Mouse (Mus musculus): ENCODE measurements around the gene Gal3st2b. TPM values are rescaled to one million over a fixed set of nuclear protein-coding genes. Genes with fewer than 3 reads are reported as not detected.
"Not testable (repeated sequence)": the region's sequence is repeated elsewhere in the genome, so short reads cannot be mapped to it uniquely, and the experiment has no call there.

The Gal3st2b gene
- total RNA-seq (2018; cell fraction: chromatin; rRNA removed), result not detected
- under 1 TPM in 2 of 26 experiments, not detected in 24; 0.04 TPM for total RNA-seq (2018; cell fraction: cytosol; rRNA removed)
- not detected for total RNA-seq (2018; cell fraction: nucleus; rRNA removed)
- not detected in 3 replicates for polyA plus RNA-seq (2018)

DNA sequence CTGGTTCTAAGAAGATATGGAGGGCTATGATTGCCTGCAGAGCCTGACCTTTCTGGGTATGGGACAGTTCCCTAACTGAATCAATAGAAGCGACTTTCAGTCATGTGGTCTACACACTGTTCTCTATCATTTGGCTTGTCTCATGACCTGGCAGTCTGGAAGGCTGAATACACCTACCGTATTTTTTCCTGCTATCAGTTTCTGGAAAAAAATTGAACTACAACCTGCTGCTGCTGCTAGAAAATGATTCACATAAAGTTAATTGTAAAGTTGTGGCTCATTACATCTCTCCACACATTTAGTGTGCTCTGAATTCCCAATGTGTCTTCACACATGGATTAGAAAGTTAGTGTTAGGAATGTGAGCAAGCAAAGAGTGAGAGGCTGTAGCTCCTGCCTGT lies at the start of gene Gal3st2b:
Gene Gal3st2b, plus strand, starts transcription at position 301 of the 400 bp plus-strand sequence.
- H3K79me2 ChIP-seq (ENCODE audit: inconsistent target); H3K36me3 ChIP-seq (ENCODE audit: inconsistent target); H3K4me3 ChIP-seq (ENCODE audit: inconsistent target); H3K27ac ChIP-seq: not testable (repeated sequence)
- 90% methylated on average over 2 of the region's 2 CpGs for WGBS (ENCODE audit: missing documents)

DNA sequence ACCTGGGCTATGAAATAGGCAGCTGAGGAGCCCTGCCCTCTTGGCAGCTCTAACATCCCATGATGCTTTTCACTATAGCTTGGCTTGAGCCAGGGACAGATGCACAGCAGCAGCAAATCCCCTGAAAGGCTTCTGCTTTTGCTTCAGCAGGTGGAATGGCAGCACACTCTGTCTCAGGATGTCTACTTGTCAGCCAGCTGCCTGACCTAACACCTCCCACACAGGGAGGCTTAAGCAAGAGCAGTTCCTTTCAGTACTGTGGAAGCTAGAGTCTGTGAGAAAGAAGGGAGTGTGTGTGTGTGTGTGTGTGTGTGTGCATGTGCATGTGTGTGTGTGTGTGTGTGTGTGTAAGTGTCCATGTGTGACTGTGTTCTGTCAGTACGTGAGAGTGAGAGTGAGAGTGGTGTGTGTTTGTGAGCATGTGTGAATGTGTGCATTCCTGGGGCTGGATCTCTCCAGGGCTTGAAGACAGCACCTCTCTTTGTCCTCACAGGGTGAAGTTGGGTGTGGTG lies 46.5 kb upstream of the Gal3st2b start:
- not testable (repeated sequence) for H3K36me3 ChIP-seq (ENCODE audit: inconsistent target); H3K79me2 ChIP-seq (ENCODE audit: inconsistent target); H3K27ac ChIP-seq; H3K4me3 ChIP-seq (ENCODE audit: inconsistent target)
- no CpG with 5 or more reads among the region's 1 CpGs for WGBS (ENCODE audit: missing documents)

DNA sequence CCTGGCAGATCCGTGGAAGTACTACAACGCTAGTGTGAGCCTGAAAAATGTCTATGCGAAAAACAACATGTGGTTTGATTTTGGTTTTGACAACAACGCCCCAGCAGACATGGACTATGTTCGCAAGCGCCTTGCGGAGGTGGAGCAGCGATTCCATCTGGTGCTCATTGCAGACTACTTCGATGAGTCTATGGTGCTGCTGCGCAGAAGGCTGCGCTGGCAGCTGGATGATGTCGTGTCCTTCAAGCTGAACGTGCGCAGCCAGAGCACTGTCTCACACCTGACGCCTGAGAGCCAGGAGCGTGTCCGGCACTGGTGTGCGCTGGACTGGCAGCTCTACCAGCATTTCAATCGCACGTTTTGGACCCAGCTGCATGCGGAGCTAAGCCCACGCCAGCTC lies 43.7 kb upstream of the Gal3st2b start:
- not testable (repeated sequence) for H3K27ac ChIP-seq; H3K79me2 ChIP-seq (ENCODE audit: inconsistent target); H3K4me3 ChIP-seq (ENCODE audit: inconsistent target); H3K36me3 ChIP-seq (ENCODE audit: inconsistent target)
- no CpG with 5 or more reads among the region's 22 CpGs for WGBS (ENCODE audit: missing documents)

DNA sequence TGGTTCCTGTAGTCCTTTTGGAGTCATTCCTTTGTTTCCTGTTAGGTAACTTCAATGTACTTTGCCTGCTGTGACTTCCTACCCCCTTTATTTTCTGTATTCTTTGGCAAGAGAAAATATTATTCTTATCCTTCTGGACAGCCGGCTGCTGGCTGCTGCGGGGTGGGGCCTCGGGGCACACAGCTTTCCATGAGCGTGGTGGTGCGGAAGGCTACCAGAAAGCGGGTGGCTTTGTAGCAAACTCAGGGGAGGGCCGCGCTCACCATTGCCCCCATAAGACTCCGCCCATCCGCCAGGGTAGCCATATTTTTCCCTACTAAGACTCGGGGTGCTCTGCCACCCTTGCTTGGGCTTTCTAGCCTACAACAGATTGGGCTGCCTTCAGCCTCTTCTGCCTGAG lies 36.3 kb upstream of the Gal3st2b start:
- H3K79me2 ChIP-seq (ENCODE audit: inconsistent target); H3K27ac ChIP-seq; H3K4me3 ChIP-seq (ENCODE audit: inconsistent target); H3K36me3 ChIP-seq (ENCODE audit: inconsistent target): not testable (repeated sequence)
- WGBS (ENCODE audit: missing documents), result no CpG with 5 or more reads among the region's 11 CpGs

DNA sequence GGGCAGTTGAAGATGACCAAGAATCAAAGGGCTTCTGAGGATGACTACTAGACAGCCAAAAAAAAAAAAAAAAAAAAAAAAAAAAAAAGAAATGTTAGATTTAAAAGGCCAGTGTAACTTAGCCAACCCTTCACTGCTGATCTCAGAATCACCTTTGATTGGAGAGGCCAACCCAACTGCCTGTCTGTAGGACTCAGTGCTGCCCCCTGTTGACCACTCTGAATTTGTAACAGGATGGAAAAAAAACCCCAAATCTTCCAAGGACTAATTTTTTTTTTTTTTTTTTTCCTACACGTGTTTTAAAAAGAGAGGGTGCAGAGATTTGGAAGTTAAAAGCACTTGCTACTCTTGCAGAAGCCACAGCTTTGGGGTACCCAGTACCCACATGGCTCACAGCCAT lies 27.2 kb upstream of the Gal3st2b start:
- H3K4me3 ChIP-seq (ENCODE audit: inconsistent target); H3K36me3 ChIP-seq (ENCODE audit: inconsistent target); H3K79me2 ChIP-seq (ENCODE audit: inconsistent target); H3K27ac ChIP-seq: not testable (repeated sequence)
- no CpG with 5 or more reads among the region's 1 CpGs for WGBS (ENCODE audit: missing documents)

DNA sequence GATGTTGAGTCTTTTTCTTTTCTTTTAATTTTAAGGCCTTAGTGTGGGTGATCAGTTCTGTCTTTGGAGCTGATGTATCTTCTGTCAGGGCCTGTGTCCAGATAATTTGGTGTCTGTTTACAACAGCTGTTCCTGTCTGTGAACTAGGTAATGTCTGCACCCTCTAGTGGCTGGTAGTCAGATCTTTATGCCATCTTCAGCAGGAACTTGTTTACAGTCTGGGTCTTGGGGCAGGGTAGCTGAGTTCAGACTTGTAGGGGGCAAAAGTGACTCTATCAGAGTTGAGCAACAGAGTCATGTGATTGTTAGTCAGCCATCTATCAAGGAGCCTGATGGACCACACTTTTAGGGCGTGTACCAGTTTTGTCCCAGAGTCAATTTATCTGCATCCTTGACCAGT lies 20.7 kb upstream of the Gal3st2b start:
- WGBS (ENCODE audit: missing documents), result no CpG with 5 or more reads among the region's 1 CpGs
- H3K4me3 ChIP-seq (ENCODE audit: inconsistent target); H3K36me3 ChIP-seq (ENCODE audit: inconsistent target); H3K27ac ChIP-seq; H3K79me2 ChIP-seq (ENCODE audit: inconsistent target): not testable (repeated sequence)

DNA sequence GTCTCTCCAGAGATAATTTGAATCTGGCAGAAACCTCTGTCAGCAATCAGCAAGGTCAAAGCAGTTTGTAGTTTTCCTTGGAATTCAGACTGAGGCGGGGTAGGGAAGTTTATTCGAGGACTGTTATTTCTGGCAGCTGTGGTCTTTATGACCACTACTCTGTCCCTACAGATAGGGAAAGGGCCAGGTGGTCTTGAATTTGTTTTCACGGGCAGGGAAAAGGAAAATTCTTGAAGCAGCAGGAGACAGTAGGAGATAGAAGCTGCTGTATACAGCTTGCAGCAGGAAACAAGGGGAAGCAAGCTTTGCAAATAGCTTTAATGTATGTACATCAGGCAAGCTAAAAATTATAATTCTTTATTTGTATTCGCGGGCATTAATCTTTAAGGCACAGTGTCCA lies 16.8 kb upstream of the Gal3st2b start:
- H3K79me2 ChIP-seq (ENCODE audit: inconsistent target); H3K4me3 ChIP-seq (ENCODE audit: inconsistent target); H3K36me3 ChIP-seq (ENCODE audit: inconsistent target); H3K27ac ChIP-seq: not testable (repeated sequence)
- WGBS (ENCODE audit: missing documents), result no CpG with 5 or more reads among the region's 5 CpGs

DNA sequence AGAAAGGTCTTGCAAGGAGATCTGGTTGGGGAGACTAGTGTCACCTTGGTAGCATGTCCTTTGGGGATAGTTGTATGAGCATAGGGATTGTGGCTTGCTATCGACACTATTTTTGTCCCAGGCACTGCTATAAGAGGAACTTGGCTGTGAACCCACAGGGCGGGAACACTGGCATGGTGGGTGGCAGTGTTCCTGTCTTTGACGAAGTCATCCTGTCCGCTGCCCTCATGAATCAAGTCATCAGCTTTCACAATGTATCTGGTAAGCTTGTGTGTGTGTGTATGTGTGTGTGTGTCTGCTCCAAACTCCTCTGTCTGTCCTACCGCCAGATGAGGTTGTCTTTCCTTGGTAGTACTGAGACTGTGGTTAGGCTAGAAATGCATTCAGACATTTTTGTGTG lies 11.4 kb upstream of the Gal3st2b start:
- H3K36me3 ChIP-seq (ENCODE audit: inconsistent target); H3K4me3 ChIP-seq (ENCODE audit: inconsistent target); H3K27ac ChIP-seq; H3K79me2 ChIP-seq (ENCODE audit: inconsistent target): not testable (repeated sequence)
- WGBS (ENCODE audit: missing documents), result no CpG with 5 or more reads among the region's 5 CpGs

DNA sequence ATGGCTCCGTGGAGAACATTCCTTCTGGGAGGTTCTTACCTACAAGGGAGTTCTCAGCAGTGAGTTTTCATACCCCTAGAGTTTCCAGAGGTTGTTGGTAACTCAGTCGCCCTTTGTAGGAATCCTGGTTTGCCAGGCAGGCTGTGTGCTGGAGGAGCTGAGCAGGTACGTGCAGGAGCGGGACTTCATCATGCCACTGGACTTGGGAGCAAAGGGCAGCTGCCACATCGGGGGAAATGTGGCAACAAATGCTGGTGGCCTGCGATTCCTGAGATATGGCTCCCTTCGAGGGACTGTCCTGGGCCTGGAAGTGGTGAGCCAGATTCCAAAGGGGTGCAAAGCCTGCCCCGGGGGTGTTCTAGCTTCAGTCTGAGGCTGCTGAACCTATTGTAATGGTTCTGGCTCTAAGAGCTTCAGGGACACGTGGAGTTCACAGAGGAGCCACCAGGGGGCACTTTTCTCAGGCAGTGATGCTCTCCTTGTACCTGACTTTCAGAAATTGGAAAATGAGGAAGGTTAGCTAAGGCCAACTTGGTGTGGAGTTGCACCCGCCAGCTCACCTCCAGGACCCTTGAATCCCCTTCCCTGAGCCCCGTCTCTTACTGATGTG lies 9.0 kb upstream of the Gal3st2b start:
- H3K27ac ChIP-seq; H3K79me2 ChIP-seq (ENCODE audit: inconsistent target); H3K4me3 ChIP-seq (ENCODE audit: inconsistent target); H3K36me3 ChIP-seq (ENCODE audit: inconsistent target): not testable (repeated sequence)
- no CpG with 5 or more reads among the region's 11 CpGs for WGBS (ENCODE audit: missing documents)

DNA sequence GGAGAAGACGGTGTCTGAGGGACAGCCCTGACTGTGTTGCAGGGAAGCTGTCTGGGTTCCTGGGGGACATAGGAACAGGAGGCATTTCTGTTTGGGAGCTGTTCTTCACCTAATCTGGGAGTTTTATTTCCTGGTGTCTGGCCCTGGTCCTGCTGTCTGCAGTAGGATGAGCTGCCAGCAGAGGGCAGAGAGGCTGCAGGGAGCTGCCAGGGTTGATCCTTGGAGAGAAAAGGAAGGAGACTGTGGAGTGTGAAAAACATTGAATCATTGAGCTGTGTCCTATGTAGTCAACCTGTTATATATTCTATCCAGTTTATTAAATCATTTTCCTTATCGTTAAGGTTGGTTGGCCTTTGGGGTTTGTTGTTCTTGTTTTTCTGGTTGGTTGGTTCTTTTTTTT lies 6.2 kb upstream of the Gal3st2b start:
- not testable (repeated sequence) for H3K27ac ChIP-seq; H3K79me2 ChIP-seq (ENCODE audit: inconsistent target); H3K4me3 ChIP-seq (ENCODE audit: inconsistent target); H3K36me3 ChIP-seq (ENCODE audit: inconsistent target)
- no CpG with 5 or more reads among the region's 2 CpGs for WGBS (ENCODE audit: missing documents)

DNA sequence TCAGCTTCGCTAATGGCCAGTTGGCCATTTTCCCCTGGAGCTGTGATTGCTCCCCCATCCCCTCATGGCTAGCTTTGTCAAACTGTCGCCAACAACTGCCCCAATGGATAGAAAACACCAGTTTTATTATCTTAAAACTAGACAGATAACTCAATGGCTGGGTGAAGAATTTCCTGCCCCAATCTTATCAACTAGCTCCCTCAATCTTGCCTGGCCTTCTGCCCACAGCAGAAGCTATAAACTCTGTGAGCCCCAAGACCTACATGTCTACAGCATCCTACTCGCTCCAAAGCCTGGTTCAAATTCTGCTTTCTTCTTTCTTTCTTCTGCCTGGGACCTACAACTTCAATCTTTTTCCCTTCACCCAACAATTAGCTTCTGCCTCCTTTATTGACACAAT lies 951 bp upstream of the Gal3st2b start:
- not testable (repeated sequence) for H3K4me3 ChIP-seq (ENCODE audit: inconsistent target); H3K27ac ChIP-seq
- 93% methylated on average over 3 of the region's 3 CpGs for WGBS (ENCODE audit: missing documents)

DNA sequence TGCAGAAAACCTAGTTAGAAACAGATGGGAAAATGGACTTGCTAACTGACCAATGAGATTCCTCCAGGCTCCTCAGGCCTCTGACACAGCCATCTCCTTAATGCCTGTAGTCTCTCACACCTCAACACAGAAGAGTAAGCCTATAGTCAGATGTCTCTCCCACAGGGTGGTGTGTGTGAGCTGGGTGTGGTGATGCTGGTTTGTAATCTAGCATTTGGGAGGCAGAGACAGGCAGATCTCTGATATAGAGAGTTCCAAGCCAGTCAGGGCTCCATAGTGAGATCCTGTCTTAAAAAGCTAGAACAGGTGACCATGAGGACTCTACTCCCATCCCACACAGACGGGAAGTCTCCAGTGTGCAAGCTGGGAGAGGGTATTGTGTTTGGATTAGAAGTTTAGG lies 664 bp downstream of the Gal3st2b start:
- H3K79me2 ChIP-seq (ENCODE audit: inconsistent target); H3K4me3 ChIP-seq (ENCODE audit: inconsistent target); H3K36me3 ChIP-seq (ENCODE audit: inconsistent target); H3K27ac ChIP-seq: not testable (repeated sequence)
- WGBS (ENCODE audit: missing documents), result no CpG with 5 or more reads among the region's 1 CpGs

More for the DNA sequence above, 951 bp upstream of the Gal3st2b start:
- H3K79me2 ChIP-seq (ENCODE audit: inconsistent target); H3K36me3 ChIP-seq (ENCODE audit: inconsistent target): not testable (repeated sequence)

DNA sequence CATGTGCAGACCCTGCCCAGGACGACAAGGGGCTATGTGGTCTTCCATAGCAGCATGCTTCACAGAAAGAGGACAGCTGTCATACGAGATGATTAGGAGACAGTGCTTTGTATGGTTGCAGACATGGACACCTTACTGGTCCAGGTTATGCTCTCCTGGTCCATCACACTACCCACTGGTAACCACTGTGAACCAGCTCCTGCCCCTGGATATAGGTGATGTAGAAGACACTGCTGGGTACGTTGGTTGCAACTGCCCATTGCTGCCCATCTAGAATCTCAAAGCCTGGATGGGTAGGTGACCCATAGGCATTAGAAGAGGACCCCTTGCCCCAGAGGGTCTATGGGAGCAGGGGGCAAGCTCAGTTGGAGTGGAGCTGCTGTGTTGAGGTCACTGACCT lies 1.2 kb downstream of the Gal3st2b start:
- H3K27ac ChIP-seq; H3K36me3 ChIP-seq (ENCODE audit: inconsistent target); H3K79me2 ChIP-seq (ENCODE audit: inconsistent target); H3K4me3 ChIP-seq (ENCODE audit: inconsistent target): not testable (repeated sequence)
- WGBS (ENCODE audit: missing documents), result 73% methylated on average over 3 of the region's 3 CpGs

DNA sequence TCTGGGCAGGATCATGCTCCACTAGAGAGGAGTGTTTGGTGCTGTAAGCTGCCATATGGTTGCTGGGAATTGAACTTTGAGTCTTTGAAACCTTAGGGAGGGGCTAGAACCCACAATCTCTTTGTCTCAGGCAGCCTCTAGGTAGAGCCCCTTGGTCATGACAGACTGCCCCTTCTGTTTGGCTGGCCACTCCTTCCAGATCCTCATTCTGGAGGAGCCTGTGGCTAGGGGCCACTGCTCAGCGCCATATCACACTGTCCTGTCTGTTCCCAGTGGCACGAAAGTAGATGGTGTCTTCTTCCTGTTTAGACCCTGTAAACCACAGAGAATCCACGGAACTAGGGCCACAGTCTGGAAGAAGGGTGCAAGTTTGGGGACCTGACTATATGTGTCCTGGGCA lies 4.5 kb downstream of the Gal3st2b start:
- not testable (repeated sequence) for H3K79me2 ChIP-seq (ENCODE audit: inconsistent target); H3K4me3 ChIP-seq (ENCODE audit: inconsistent target); H3K36me3 ChIP-seq (ENCODE audit: inconsistent target); H3K27ac ChIP-seq
- 75% methylated on average over 3 of the region's 3 CpGs for WGBS (ENCODE audit: missing documents)

DNA sequence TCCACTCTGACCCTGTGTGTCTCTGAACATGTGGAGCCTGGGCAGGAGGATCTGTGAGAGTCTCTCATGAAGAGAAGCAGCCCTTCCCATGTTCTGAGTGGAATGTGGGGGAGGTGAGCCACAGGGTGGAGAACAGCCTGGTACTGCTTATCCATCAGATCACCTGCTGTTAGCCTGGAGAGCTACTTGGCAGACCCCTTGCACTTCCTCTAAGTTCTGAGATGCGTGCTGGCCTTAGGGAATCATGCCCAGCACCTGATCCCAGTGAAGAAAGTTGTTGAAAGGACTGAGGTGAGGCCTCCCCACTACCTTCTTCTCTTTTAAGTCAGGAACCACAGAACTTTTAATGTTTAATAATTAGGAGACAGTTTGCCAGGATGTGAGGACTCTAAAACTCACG lies 5.0 kb downstream of the Gal3st2b start:
- not testable (repeated sequence) for H3K4me3 ChIP-seq (ENCODE audit: inconsistent target); H3K79me2 ChIP-seq (ENCODE audit: inconsistent target); H3K36me3 ChIP-seq (ENCODE audit: inconsistent target); H3K27ac ChIP-seq
- WGBS (ENCODE audit: missing documents), result 20% methylated on average over 1 of the region's 2 CpGs

DNA sequence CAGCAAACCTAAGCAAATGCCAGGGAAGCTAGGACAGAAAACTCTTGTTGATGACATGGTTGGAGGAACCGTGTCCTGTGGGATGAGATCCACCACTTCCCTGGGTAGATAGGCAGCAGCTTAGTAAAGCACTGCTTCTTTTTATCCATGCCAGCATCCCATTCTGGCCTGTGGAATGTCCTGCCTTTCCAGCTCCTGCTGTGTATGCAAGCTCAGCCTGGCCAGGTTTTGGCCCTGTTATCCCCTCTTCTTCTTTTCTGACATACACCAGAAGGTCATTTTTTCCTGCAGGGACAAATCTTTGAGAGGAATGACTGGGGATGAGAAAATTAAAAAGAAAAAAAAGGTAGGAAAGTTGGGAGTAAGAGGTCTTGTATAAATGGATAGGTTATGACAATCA lies 17.3 kb downstream of the Gal3st2b start:
- not testable (repeated sequence) for H3K79me2 ChIP-seq (ENCODE audit: inconsistent target); H3K36me3 ChIP-seq (ENCODE audit: inconsistent target); H3K27ac ChIP-seq; H3K4me3 ChIP-seq (ENCODE audit: inconsistent target)
- 100% methylated on average over 1 of the region's 1 CpGs for WGBS (ENCODE audit: missing documents)

All from macrophage (primary cell).